Mouse (Mus musculus): Measurements from ENCODE around the gene Alg12.

DNA sequence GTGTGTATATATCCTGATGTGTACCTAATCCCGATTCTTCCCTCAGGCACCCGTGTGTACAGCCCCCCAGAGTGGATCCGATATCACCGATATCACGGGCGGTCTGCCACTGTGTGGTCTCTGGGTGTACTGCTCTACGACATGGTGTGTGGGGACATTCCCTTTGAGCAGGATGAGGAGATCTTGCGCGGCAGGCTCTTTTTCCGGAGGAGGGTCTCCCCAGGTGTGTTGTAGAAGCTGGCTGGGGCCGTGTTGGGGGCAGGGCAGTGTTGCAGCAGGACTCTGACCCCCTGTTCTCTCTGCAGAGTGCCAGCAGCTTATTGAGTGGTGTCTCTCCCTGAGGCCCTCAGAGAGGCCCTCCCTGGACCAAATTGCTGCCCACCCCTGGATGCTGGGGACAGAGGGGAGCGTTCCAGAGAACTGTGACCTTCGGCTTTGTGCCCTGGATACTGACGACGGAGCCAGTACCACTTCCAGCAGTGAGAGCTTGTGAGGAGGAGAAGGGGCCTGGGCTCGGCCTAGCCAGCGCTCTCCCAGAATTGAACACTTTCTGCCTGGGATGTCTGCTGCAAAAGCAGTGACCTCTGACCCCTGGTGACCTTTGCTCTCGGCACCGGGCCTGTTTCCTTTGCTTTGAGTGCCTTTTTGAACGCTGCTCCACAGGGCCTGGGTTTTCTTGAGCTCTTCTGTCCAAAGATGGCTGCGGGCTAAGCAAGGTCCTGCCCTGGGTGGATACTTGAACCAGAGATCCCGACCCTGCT is 45.3 kb upstream of the Alg12 start:
- peak; percentile 36 for TF ChIP-seq CTCF (IDR thresholded peaks at IDR 0.05)
- 0 out of 2 replicates have a peak, but pooled peaks have one; percentile 9 for TF ChIP-seq POLR2A (IDR thresholded peaks at IDR 0.05; ENCODE audit: insufficient read depth, low read depth, low read length)
